Mouse (Mus musculus): Measurements from ENCODE around the gene Eif5b.

DNA sequence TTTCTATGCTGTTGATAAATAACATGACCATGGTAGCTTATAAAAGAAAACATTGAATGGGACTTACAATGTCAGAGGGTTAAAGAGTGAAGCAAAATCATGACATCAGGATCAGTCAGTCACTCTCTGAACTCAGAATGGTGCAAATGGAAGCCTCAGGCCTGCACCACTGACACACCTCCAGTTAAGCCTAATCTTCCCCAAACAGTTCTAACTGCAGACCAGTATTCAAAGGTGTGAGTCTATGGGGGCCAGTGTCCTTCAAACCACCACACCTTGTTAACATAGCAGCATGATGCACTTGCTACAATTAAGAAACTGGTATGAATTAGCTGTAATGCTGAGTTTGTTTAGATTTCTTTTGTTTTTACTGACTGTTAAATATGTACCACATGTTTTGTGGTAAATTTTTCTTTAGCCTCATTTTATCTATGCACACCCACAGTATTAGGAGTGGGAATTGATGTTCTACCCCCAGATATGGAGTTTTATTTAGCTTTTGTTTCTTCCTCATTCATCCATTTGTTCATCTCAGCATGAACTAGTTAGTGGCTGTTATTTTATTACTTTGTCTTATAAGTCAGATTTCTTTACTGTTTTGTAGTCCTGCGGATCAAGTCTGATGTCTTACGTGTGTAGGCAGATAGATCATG, 16.9 kb downstream of the Eif5b start:
- TF ChIP-seq CTCF (IDR thresholded peaks at IDR 0.05; ENCODE audit: extremely low read depth, insufficient read depth, insufficient read length, insufficient replicate concordance) (no peak), POLR2A (IDR thresholded peaks at IDR 0.05; ENCODE audit: low read depth, low read length) (no peak)

All from spleen, adult 2 months (tissue).